Mouse (Mus musculus): ENCODE results near the gene Gdf9.

- TF ChIP-seq CTCF (IDR thresholded peaks at IDR 0.05; ENCODE audit: low read depth), result no peak
- TF ChIP-seq EP300 (IDR thresholded peaks at IDR 0.05; ENCODE audit: low read depth), result no peak
Observed at GRCm38 (mm10) chr11:53427993-53428715, 2.7 kb upstream of the Gdf9 start.

Measured in heart, postnatal 0 days (tissue).